Mouse (Mus musculus) heart, embryonic 13.5 days (tissue): ENCODE results near the gene Cp. TPM values are rescaled to one million over a fixed set of nuclear protein-coding genes. Genes with fewer than 3 reads are reported as not detected.
"Not testable (repeated sequence)": the region's sequence is repeated elsewhere in the genome, so short reads cannot be mapped to it uniquely, and the experiment has no call there.

Source experiments
- ATAC-seq: fragments of 200-750 bp; cut with Nextera tagmentation; 2 replicates; pipeline ENCODE4 v1.8.0; 2017; ENCODE audit warnings: moderate TSS enrichment; ENCODE audit not compliant: insufficient number of reproducible peaks, low FRiP score, low TSS enrichment; ENCODE audit errors: extremely low read depth
- H3K27ac ChIP-seq: fragments of 300-500 bp; sonication (generic); replicated peaks from 2 replicates; pipeline ENCODE4 v1.5.1; 2015; ENCODE audit warnings: moderate library complexity, mild to moderate bottlenecking, inconsistent platforms
- H3K27me3 ChIP-seq: fragments of 300-500 bp; sonication (generic); replicated peaks from 2 replicates; pipeline ENCODE4 v1.6.1; 2015; ENCODE audit warnings: mild to moderate bottlenecking, inconsistent platforms
- H3K36me3 ChIP-seq: fragments of 300-500 bp; sonication (generic); 2 replicates; pipeline ENCODE4 v1.6.1; 2015; ENCODE audit warnings: mild to moderate bottlenecking, inconsistent platforms
- H3K4me1 ChIP-seq: fragments of 300-500 bp; sonication (generic); 2 replicates; pipeline ENCODE4 v1.6.1; 2015; ENCODE audit warnings: inconsistent platforms
- H3K4me2 ChIP-seq: fragments of 300-500 bp; sonication (generic); 2 replicates; pipeline ENCODE4 v1.6.1; 2015; ENCODE audit warnings: inconsistent platforms, mild to moderate bottlenecking, moderate library complexity
- H3K4me3 ChIP-seq: fragments of 300-500 bp; sonication (generic); 2 replicates; pipeline ENCODE4 v1.5.1; 2015; ENCODE audit warnings: moderate library complexity, mild to moderate bottlenecking, inconsistent platforms
- H3K9ac ChIP-seq: fragments of 300-500 bp; sonication (generic); 2 replicates; pipeline ENCODE4 v1.6.1; 2015; ENCODE audit warnings: inconsistent platforms, mild to moderate bottlenecking, moderate library complexity
- H3K9me3 ChIP-seq: fragments of 300-500 bp; sonication (generic); 2 replicates; pipeline ENCODE4 v1.6.1; 2016; ENCODE audit warnings: inconsistent platforms
- WGBS: fragments of 180-500 bp; shearing (Covaris S2); methylation state at CpG from one replicate; pipeline ENCODE4 v1.1.7; 2015; ENCODE audit warnings: mixed read lengths; 5-methylcytosine and 5-hydroxymethylcytosine counted together
- polyA plus RNA-seq: library from polyadenylated mRNA; unstranded; fragments of >200 nt; fragmentation: Nextera tagmentation; extraction: Ambion mirVana; gene quantifications from 2 replicates; pipeline ENCODE4 v1.2.1, GENCODE M21; 2015

The Cp gene
- polyA plus RNA-seq, 1 experiment from 2014 or later, result 1.3 TPM

GRCm38 (mm10) chr3:20033761-20034718, 77.2 kb downstream of the Cp start:
- H3K27me3 ChIP-seq, result no peaks in the 10 kb centered on the region
- H3K4me3 ChIP-seq, result peak overlapping the region; percentile 92
- peaks cover 13% of the 10 kb centered on the region for H3K4me1 ChIP-seq
- ATAC-seq, result no peak
- H3K9ac ChIP-seq, result peak overlapping the region; percentile 85
- 14% methylated on average over 10 of the region's 10 CpGs for WGBS
- no peaks in the 10 kb centered on the region for H3K9me3 ChIP-seq
- H3K27ac ChIP-seq, result peak overlapping the region; percentile 76
- H3K36me3 ChIP-seq, result peaks cover 10% of the 10 kb centered on the region
- H3K4me2 ChIP-seq, result peak overlapping the region; percentile 90

- Histone ChIP-seq H3K27ac (peak within 1 kb of the TSS; percentile 76), H3K9me3 (no peaks in the 10 kb centered on the region), H3K36me3 (peaks cover 9% of the 10 kb centered on the region), H3K4me2 (peak within 1 kb of the TSS; percentile 90), H3K9ac (peak within 1 kb of the TSS; percentile 85), H3K27me3 (no peaks in the 10 kb centered on the region), H3K4me3 (peak within 1 kb of the TSS; percentile 92), H3K4me1 (peaks cover 13% of the 10 kb centered on the region)
- WGBS, result under 1% methylated on average over 47 of the region's 47 CpGs
- peak; percentile 96 for ATAC-seq
Measured at GRCm38 (mm10) chr3:20034719-20035404, 78.0 kb downstream of the Cp start, which contains the start of gene Hps3. Gene Hps3 (minus strand): TSS chr3:20035315.

DNA sequence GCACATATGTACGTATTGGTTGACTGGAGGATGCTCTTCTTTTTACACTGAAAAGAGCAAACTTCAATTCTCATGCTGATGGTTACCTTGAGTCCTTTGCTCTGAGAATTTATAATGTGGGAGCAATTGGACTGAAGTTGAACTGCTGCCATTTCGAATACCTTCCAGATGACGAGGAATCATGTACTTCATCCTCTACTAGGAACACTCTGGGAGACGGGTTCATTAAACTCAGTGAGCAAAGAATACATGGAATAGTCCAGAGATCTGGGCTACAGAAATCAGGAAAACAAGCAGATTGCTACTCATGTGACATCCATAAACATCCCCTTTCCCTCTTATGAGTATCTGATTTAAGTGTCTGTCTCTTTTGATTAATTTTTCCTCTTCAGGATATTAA, 79.2 kb downstream of the Cp start:
- Histone ChIP-seq H3K27me3 (no peaks in the 10 kb centered on the region), H3K4me1 (peaks cover 13% of the 10 kb centered on the region), H3K9me3 (no peaks in the 10 kb centered on the region), H3K4me3 (no peak overlapping the region), H3K27ac (no peak overlapping the region), H3K9ac (no peak overlapping the region), H3K4me2 (no peak overlapping the region), H3K36me3 (no peaks in the 10 kb centered on the region)
- 80% methylated on average over 4 of the region's 4 CpGs for whole genome bisulfite sequencing
- ATAC-seq, result no peak

- H3K36me3 ChIP-seq, H3K4me3 ChIP-seq, H3K27ac ChIP-seq, H3K9me3 ChIP-seq, H3K27me3 ChIP-seq, H3K9ac ChIP-seq, H3K4me1 ChIP-seq, H3K4me2 ChIP-seq, ATAC-seq: not testable (repeated sequence)
- WGBS, result 89% methylated on average over 7 of the region's 7 CpGs
Measured at GRCm38 (mm10) chr3:20041461-20041860, 84.6 kb downstream of the Cp start.

DNA sequence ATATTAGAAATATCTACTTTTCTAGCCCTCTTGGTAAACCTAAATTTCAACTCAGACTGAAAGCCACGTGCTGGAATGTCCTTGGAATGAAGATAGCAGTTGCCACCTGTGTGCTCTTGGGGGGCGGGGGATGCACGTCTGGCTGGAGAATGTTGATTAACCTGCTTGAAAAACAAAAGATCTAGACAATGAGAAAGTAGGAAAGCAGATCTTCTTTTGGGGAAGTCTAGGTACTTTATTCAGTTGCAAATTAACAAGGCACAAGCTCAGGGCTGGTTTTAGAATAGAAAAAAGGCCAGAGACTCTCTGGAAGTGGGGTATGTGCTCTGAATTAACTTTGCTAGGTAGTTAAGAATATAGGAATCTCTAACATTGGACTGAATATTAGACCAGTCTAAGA, 87.9 kb downstream of the Cp start:
- H3K4me3 ChIP-seq, H3K36me3 ChIP-seq, H3K9ac ChIP-seq, H3K9me3 ChIP-seq, H3K27me3 ChIP-seq, H3K27ac ChIP-seq, ATAC-seq, H3K4me1 ChIP-seq, H3K4me2 ChIP-seq: not testable (repeated sequence)
- 66% methylated on average over 3 of the region's 3 CpGs for WGBS

- Histone ChIP-seq H3K9me3 (no peaks in the 10 kb centered on the region), H3K4me1 (peaks cover 12% of the 10 kb centered on the region), H3K27me3 (no peaks in the 10 kb centered on the region), H3K4me2 (peak within 1 kb of the TSS; percentile 80), H3K4me3 (peak within 1 kb of the TSS; percentile 87), H3K27ac (peak within 1 kb of the TSS; percentile 73), H3K36me3 (peaks cover 20% of the 10 kb centered on the region), H3K9ac (peak within 1 kb of the TSS; percentile 85)
- ATAC-seq, result peak; percentile 99
- WGBS, result under 1% methylated on average over 51 of the region's 54 CpGs
Measured at GRCm38 (mm10) chr3:20057306-20058196, 100.7 kb downstream of the Cp start, which contains the start of gene Hltf. Gene Hltf (plus strand): TSS chr3:20057811.

DNA sequence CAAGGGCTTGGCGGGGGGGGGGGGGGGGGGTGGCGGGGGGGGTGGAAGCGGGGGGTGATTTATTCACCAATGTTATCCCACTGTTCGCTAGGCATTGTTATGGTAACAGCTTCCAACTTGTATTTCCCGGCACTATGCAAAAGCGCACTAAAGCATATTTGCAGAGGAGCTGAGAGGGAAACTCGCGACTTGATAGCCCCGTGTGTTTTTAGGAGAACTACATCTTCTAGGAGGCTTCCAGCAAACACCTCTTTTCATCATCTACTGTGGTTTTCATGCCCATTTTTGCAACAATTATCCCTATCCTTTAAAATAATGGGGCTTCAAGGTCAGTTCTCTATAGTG, 101.3 kb downstream of the Cp start:
- H3K27me3 ChIP-seq, result no peaks in the 10 kb centered on the region
- H3K4me1 ChIP-seq, result peaks cover 12% of the 10 kb centered on the region
- peaks cover 26% of the 10 kb centered on the region for H3K36me3 ChIP-seq
- H3K9ac ChIP-seq, result peak overlapping the region; percentile 85
- peak overlapping the region; percentile 73; the same call in 1 of the 2 replicates for H3K27ac ChIP-seq
- no peak for ATAC-seq
- H3K4me3 ChIP-seq, result peak overlapping the region; percentile 87
- WGBS, result under 1% methylated on average over 8 of the region's 9 CpGs
- H3K4me2 ChIP-seq, result peak overlapping the region; percentile 80
- no peaks in the 10 kb centered on the region for H3K9me3 ChIP-seq

Other genes with a start within 250 kb of the Cp start
- gene Hps3, start 78.3 kb downstream of the Cp start, polyA plus RNA-seq, result 8.2 and 11.0 TPM in 2 replicates
- gene Hltf, start 100.8 kb downstream of the Cp start, polyA plus RNA-seq, result 14.1 and 16.9 TPM in 2 replicates
- 686 and 787 TPM in 2 replicates for gene Gyg, start 198.3 kb downstream of the Cp start, polyA plus RNA-seq